Mouse (Mus musculus) brown adipose tissue, adult 24 weeks (tissue): ENCODE results near the gene F12. TPM values are rescaled to one million over a fixed set of nuclear protein-coding genes. Genes with fewer than 3 reads are reported as not detected.

Source experiments
- H3K27ac ChIP-seq: fragments of 200-500 bp; replicated peaks from 2 replicates; pipeline ENCODE4 v1.5.1; 2012; ENCODE audit warnings: low read depth, mild to moderate bottlenecking, low read length
- H3K4me1 ChIP-seq: fragments of 200-500 bp; 2 replicates; pipeline ENCODE4 v1.6.1; 2012; ENCODE audit warnings: low read length, mixed read lengths; ENCODE audit not compliant: control insufficient read depth, insufficient read depth, insufficient read length
- H3K4me3 ChIP-seq: fragments of 200-500 bp; 2 replicates; pipeline ENCODE4 v1.5.1; 2012; ENCODE audit warnings: low read depth, mild to moderate bottlenecking, low read length, moderate library complexity; ENCODE audit not compliant: insufficient read depth
- polyA plus RNA-seq: library from polyadenylated mRNA; stranded (reverse); fragments of >200 nt; gene quantifications from 2 replicates; pipeline ENCODE4 v1.2.4, GENCODE M21; 2012; ENCODE audit not compliant: missing spikeins, insufficient read depth, insufficient read length

F12 gene
- polyA plus RNA-seq, 1 experiment, result not detected

DNA sequence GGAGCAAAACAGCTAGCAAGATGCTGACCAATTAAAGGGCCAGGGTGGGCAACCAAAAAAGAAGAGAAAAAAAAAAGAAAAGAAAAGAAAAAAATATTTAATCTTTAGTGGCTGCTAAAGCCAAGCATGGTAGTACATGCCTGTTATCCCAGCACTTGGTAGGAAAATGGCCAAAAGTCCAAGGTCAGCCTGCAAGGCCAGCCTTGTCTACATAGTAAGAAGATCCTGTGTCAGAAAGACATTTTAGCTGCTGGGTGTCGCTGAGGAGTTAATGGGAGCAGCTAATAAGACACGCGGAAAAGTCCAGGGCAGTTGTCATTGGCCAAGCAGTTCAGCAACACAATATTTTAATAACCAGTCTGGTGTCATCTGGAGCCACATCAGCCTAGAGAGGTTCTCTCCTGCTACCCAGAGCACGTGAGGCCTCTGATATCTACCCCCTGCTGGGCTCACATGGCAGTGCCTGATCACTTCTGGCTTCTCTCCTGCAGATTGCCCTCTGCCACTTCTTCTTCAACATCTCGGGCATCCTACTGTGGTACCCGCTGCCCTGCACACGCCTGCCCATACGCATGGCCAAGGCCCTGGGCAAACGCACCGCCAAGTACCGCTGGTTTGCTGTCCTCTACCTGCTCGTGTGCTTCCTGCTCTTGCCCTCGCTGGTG, 13.8 kb downstream of the F12 start:
- H3K27ac ChIP-seq, result no peak overlapping the region
- no peak overlapping the region for H3K4me3 ChIP-seq
- H3K4me1 ChIP-seq, result no peaks in the 10 kb centered on the region

DNA sequence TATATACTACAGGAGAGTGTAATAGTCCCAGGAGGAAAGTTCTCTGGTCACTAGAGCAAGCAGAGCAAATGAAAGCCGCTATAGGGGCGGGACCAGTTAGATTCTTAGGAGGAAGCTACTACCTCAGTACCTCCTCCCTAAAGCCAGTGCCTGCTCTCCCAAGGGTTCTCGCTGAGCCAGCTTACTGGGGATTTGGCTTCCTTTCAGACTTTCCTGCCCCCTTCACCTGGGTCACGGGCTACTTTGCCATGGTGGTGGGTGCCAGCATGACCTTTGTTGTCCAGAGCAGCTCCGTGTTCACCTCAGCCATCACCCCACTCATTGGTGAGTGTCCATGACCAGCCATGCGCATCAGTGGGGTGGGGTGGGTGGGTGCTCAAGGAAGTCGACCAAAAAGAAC, 14.8 kb downstream of the F12 start:
- no peak overlapping the region for H3K4me3 ChIP-seq
- H3K4me1 ChIP-seq, result no peaks in the 10 kb centered on the region
- H3K27ac ChIP-seq, result no peak overlapping the region

- Histone ChIP-seq H3K27ac (no peak overlapping the region), H3K4me1 (no peaks in the 10 kb centered on the region), H3K4me3 (no peak overlapping the region)
Observed at GRCm38 (mm10) chr13:55408546-55409120, 18.0 kb downstream of the F12 start.

GRCm38 (mm10) chr13:55407341-55407740, 19.3 kb downstream of the F12 start:
- Histone ChIP-seq H3K4me3 (no peak overlapping the region), H3K27ac (no peak overlapping the region), H3K4me1 (no peaks in the 10 kb centered on the region)

DNA sequence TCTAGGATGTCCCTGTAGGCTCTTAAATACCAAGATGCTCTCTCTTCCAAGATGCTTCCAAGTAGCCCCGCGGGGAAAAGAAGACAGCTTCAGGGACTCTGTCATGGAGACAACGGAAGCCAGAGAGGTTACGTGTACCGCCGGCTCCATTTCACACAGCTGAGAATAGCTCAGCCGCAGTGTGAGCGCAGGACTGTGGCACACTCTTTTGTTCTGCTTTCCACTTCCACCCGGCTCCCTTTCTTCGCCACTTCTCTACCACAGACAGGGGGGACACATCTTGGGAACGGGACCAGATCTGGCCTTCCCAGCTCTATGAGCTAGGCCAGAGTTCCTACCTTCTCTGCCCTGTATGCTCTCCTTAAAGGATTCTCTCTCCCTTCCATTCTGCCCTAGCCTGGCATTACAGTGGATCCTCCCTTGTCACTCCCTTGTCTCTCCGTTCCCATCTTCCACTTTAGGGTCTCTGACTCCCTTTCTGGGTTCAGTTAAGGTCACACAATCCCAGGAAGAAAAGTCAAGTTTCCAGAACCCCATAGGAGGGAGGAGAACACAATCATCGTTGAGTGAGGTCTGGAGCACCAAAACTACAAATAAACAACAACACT, 20.7 kb downstream of the F12 start:
- H3K4me3 ChIP-seq, result no peak overlapping the region
- H3K27ac ChIP-seq, result no peak overlapping the region
- H3K4me1 ChIP-seq, result no peaks in the 10 kb centered on the region

DNA sequence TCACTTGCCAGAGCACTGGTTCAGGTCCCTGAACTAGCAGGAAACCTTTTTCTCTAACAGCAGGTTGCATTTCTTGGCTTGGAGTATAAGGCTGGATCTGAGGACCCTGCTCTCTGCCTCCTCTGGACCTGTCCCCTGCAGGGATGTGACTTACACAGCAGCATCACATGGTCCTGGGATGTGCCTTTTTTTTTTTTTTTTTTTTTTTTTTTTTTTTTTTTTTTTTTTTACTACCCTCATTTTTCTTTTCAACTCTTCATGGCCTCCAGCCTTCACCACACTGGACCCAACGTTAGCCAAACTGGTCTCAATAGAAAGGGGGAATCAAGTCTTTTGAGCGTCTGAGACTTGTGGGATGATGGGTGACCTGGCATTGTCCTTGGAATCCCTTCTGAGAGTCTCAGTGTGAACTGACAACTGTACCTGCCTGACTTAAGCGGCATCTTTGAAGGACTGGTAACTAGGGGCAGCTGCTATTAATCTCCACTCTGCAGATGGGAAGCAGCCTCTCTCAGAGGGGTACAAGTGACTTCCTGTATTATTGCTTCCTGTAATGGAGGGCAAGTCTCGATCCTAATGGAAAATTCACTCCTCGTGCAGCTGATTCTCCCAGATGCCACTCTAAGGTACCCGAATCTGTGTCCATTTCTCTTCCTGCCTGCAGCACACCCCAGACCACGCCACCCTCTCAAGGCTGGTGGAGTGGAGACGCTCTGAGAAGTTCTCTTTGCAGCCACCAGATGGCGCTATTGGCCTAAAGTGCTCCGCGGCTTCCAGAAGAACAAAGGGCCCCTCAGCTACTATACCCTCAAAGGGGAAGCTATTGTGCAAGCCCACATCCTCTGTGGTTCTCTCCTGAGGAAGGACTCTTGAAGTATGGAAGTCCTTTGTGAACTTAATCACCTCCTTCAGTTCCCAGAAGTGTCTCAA, 21.5 kb downstream of the F12 start:
- no peak overlapping the region for H3K4me3 ChIP-seq
- no peak overlapping the region for H3K27ac ChIP-seq
- no peaks in the 10 kb centered on the region for H3K4me1 ChIP-seq

DNA sequence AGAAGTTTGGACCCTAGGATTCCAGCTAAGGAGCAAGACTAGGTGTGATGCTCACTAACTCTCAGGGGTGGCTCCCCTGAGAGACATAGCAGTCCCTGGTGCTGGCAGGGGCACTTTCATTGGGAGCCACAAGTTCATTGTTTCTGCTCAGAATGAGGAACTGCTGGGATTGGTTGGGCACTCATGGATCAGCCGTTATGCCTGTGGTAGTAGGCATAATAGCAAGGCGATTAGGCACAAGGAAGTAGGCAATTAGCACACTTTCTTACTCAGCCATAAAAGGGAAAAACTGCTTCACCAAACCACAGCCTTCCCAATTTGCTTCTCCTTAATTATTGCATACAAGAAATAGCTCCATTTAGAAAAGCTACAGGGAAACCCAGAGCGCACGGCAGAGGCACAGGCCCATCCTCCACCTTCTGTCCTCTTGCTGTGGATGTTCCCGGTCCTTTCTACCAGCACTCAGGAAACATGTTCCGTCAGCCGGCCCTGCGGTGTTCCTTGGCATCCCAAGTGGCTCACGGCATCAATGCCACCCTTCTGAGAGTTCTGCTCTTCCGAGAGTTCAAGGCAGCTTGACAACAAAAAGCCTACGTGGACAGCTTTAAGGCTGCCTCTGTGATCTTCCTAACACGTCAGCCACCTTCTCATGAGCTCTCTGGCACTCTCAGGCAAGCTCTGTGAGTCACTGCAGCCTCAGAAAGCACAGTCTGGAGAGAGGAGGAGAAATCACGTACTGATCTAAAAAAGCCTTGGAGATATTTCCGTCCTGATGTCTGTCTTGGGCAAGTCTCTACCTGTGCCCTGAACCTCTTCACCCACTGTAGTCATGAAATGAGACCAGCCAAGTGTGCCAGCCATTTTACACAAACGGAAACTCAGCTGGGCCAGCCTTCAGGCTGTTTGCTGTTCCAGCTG, 22.4 kb downstream of the F12 start:
- H3K4me3 ChIP-seq, result no peak overlapping the region
- H3K27ac ChIP-seq, result no peak overlapping the region
- no peaks in the 10 kb centered on the region for H3K4me1 ChIP-seq

DNA sequence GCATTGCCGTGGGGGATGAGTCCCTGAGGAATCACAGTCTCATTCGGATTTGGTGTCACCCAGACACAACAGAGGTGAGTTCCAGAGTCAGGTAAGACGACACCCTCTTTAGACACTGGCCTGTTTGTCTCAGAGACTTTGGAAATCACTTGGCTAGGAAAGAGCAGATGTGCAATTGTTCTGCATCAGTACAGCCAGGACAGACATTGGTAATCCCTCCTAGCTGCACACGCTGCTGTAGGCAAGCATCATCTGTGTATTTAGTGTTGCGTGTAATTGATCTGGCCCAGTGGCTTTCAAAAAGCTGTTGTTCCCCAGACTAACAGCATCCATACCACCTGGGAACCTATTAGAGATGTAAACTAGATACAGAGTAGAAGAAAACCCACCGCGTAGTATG, 23.3 kb downstream of the F12 start:
- Histone ChIP-seq H3K4me1 (no peaks in the 10 kb centered on the region), H3K4me3 (no peak overlapping the region), H3K27ac (no peak overlapping the region)

GRCm38 (mm10) chr13:55400039-55400346, 26.6 kb downstream of the F12 start:
- Histone ChIP-seq H3K4me3 (no peak overlapping the region), H3K27ac (no peak overlapping the region), H3K4me1 (no peaks in the 10 kb centered on the region)

GRCm38 (mm10) chr13:55399300-55400038, 27.1 kb downstream of the F12 start:
- H3K4me1 ChIP-seq, result no peaks in the 10 kb centered on the region
- H3K27ac ChIP-seq, result no peak overlapping the region
- no peak overlapping the region for H3K4me3 ChIP-seq

- H3K27ac ChIP-seq, result no peak within 1 kb of the TSS
- no peaks in the 10 kb centered on the region for H3K4me1 ChIP-seq
- no peak within 1 kb of the TSS for H3K4me3 ChIP-seq
Observed at GRCm38 (mm10) chr13:55398088-55398487, 28.5 kb downstream of the F12 start, which contains the start of gene Slc34a1. TSS of gene Slc34a1 (plus strand) at chr13:55398187.

GRCm38 (mm10) chr13:55392933-55393332, 33.7 kb downstream of the F12 start:
- Histone ChIP-seq H3K27ac (no peak overlapping the region), H3K4me1 (no peaks in the 10 kb centered on the region), H3K4me3 (no peak overlapping the region)

DNA sequence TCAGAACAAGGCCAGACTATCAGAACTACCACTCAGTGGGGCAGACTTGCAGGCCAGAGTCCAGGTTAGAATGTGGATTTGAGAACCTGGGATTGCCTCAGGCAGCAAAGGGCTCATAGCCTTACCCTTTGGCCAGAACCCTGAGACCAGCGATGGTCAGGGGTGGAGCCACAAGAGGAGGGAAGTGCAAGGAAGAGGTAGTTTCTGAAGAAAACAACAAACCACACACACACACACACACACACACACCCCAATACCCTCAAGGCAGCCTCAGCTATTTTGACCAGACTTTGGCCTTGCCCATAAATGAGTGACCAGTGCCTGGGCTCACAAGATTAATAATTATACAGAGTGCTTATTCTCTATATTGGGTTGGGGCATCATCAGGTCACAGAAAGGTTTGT, 35.0 kb downstream of the F12 start:
- no peak overlapping the region for H3K4me3 ChIP-seq
- H3K4me1 ChIP-seq, result no peaks in the 10 kb centered on the region
- H3K27ac ChIP-seq, result no peak overlapping the region

DNA sequence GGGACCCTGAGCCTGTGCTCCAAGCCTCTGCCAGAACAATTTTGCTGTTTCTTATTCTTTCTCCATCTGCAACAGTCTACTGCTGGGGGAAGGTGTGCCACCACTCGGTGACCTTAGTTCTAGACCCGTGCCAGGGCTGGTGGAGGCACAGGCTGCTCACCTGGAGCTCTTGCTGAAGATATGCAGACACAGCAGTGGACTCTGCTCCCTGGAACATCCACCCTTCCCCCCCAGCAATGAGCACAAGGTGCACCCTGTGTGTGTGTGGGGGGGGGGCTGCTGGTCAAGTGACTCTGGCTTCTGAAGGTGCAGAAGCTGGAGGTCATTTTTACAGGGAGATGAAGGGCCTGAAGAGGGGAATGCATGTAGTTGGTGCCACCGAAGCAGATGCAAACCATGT, 35.9 kb downstream of the F12 start:
- Histone ChIP-seq H3K4me3 (no peak overlapping the region), H3K4me1 (no peaks in the 10 kb centered on the region), H3K27ac (no peak overlapping the region)
